Mouse (Mus musculus) CH12F3 (cell line): ENCODE data around the gene Ndufaf8.

Source experiments
- in situ Hi-C: fragments of 300-500 bp; cut with MboI; formaldehyde crosslinking; loops from 2 replicates; pipeline ENCODE4 v1.14.3; 2020; ENCODE audit warnings: low sequenced_read_pairs

The Ndufaf8 gene

DNA sequence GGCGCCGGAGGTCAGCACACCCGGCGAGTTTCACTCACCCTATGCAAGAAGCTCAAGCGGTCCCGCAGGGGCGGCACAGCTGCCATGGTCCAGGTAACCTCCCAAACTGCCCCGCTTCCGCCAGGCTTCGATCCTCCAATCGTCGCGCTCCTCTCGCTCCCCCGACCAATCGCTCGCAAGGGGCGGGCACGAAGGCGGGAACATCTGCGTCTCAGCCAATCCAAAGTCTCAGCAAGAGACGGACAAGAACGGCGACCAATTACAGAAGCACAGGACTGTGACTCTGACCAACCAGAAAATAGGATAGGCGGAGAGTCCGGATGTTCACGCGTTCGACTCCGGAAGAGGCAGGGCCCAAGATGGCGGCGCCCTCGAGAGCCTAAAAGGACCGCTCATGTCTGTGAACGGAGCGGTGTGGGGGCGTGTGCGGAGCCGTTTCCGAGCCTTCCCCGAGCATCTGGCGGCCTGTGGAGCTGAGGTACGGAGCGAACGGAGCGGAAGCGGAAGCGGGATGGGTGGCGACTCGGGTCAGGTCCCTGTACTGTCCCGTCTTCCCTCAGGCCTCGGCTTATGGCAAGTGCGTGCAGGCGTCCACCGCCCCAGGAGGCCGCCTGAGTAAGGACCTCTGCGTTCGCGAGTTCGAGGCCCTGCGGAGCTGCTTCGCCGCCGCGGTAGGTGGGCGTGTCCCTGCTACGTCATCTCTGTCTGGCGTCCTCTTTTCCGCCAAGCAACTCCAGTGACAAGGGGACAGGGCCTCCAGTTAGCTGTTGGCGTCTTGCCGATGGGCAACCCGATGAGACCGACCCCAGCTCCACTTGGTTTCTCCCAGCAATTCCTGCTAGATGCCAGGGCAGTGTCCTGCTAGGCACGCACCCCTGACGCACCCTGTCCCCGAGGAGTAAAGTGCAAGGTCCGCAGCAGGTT, at the start of gene Ndufaf8, which contains the start of gene Tepsin:
Gene Ndufaf8, plus strand, starts transcription at position 341 of the 924 bp plus-strand sequence.
Gene Tepsin, minus strand, starts transcription at position 144 of the 924 bp plus-strand sequence.
- in situ Hi-C loops = no loop called here

DNA sequence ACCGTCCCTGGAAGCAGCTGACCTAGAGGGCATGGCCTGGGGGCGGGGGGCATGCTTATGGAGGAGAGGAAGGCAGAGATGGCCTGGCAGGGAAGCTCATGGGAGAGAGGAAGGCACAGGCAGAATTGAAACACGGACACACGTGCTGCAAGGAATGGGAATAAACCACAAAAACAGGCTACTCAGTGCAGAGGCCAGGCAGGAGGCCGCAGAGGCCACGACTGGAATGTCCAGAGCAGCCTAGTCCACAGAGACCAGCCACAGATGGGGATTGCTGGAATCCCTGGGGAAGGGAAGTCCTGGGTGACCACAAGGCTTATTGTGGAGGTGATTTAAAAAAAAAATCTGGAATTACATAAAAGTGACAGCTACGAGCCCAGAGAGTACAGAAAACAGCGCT, 49.7 kb upstream of the Ndufaf8 start:
- in situ Hi-C loops = no loop called here

DNA sequence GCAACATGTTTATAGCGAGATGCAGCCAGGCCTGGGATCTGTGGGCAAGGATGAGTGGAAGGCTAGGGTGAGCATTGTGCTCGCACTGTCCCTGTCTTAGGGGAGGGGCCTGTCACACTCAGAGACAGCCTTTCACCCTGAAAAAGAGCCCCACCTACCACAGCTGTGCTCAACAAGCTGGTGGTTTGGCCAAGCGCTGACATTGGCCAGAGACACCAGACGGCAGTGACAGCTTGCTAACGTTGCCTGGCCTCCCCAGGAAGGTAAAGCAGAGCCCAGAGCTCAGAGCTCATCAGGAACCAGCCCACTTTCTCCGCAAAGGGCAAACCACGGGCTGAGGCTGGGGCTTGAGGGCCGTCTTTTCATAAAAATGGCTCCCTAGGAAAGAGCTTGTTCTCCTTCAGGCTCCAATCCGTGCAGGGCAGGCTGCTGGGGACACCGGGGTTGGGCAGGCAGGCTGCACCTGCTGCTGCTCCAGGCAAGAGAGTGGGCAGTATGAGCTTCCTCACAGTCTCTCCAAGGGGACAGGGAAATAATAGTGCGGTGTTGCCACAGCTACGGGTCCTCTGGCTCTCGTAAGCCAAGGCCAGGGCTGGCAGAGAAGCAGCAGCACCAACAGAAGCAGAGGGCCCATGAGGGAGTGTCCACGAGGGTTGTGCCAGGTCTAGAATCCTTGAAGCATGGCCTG, 47.5 kb upstream of the Ndufaf8 start:
- in situ Hi-C loops = no loop called here

DNA sequence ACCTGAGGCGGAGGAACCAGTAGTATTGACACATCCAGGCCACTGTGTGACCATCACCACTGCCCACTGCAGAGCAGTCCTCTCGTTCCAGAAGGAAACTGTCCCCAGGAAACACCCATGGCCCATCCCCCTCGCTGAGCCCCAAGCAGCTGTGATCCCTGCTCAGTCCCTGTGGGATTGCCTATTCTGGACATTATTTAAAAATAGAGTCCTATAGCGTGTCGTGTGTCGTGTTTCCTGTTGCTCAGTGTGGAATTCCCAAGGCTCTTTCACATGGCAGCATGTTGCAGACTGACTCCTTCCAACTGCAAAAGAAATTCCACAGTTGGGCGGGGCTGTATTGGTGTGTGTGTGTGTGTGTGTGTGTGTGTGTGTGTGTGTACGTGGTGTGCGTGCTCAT, 46.5 kb upstream of the Ndufaf8 start:
- in situ Hi-C loops = no loop called here

DNA sequence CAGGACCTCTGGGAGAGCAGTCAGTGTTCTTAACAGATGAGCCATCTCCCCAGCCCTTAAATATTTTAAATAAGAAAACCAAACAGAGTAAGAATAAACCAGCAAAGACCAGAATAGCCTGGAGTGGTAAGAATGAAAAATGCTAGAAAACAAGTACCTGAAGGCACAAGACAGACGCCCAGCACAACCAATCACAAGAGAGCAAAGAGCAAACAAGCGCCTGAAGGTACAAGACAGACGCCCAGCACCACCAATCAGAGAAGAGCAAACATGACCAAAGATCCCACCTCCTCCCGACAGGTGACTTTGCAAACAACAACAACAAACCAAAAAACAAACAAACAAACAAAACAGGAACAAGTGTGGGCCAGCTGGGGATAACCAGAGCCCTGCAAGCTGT, 44.9 kb upstream of the Ndufaf8 start:
- in situ Hi-C loops = no loop called here

DNA sequence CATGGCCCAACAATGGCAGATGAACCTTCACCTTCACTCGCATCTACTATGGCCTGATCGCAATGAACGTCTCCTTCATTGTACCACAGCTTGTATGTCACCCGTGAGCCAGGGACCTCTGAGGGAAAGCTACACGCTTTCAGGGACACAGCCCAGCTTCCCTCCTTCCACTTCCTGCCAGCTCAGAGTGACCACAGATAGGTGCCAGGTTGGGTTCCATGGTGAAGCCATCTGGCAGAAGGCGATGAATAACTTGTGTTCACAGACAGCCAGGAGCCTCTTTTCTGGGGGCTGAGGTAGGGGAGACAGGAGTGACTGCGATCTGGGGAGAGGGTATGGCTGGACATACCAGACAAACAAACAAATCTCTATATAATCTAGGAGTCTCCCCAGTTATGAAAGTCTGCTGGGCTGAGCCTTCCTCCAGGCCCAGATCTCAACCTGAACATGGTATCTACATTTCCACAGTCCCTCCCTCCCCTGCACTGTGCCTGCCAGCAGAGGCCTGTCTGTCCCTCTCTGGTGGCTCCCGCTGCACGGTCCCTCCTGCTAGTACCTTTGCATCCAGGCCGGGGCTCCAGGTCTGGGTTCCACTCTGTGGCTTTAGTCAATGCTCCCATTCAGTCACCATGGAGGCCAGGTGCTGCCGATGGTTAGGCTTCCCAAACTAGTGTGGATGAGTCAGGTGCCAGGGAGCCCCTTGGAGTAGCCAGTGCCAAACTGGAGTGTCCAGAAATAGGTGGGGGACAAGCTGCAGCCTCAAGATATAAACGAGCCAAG, 42.6 kb upstream of the Ndufaf8 start:
- in situ Hi-C loops = no loop called here

DNA sequence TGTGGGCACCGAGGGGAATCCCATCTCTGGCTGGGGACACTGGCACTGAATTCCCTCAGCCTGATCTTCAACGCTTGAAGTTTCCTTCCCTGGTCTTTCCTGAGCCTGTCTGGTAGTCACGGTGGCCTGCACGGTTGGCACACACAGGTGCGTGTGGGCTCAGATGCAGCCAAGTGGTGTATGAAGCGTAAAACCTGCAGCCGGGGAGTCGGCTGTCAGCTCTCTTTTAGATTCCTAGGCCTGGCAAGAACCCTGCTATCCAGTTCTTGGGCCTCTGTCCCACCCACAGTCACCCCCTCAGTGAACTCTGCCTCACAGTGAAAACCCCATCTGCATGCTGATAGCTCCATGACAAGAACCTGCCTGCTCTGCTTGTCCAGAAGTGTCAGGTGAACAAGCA, 38.1 kb upstream of the Ndufaf8 start:
- in situ Hi-C loops = no loop called here

DNA sequence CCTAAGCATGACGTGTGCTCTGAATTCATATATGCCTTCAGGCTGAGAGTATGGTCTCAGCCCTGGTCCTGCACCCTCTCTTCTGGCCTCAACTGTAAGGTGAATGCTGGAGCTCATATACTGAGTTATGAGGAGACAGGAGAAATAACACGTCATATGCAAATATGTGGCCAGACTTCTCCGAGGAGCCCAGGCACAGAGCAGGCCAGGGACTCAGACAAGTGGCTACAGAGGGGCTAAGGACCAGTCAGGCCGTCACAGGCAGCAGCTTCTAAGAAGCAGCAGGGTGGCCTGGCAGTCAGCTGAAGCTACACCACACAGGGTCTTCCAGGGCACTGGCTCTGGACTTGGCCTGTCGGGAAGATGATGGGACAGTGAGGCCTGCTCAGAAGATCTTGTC, 35.4 kb upstream of the Ndufaf8 start:
- in situ Hi-C loops = no loop called here

DNA sequence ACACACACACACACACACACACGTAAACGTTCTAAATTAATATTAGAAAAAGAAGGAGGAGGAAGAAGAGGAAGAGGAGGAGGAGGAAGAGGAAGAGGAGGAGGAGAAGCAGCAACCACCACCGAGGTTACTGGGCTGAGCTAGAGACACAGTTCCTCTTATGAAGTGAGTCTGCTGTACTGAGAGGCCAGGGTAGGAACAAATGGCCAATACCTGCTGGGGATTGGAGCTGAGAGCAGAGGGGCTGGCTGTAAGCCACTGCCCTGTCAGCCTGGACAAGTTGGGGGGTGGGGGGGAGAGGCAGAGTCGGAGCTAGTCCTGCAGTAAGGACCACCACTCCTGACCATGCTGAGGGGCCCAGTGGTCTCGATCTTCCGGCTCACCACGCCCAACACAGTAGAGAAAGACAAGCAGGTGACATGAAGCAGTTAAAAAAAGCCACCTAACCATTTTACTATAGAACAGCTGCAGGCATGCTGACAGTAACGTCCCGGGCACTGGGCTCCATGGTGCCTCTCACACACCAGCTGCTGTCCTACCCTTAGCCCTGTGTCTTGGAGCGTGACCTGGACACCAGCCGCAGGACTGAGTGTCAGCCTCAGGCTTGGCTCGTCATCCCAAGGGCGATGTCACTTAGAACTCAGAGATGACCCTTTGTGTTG, 34.6 kb upstream of the Ndufaf8 start:
- in situ Hi-C loops = no loop called here

DNA sequence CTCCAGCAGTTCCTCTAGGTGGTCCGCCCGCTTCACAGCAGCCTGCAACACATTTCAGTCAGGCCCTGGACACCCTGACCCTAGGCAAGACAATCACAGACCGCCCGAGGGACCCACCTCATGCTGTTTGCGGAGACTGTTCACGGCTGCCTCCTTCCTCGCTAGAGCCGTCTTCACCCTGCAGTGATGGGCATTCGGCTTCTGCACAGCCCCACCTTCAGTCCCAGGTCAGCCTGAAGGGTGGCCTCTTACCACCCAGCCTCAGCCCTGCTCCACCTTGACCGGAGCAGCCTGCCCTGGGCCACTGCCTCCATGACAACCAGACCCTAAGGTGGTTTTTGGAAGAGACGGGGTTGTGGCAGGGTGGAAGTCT, 34.1 kb upstream of the Ndufaf8 start:
- in situ Hi-C loops = no loop called here

DNA sequence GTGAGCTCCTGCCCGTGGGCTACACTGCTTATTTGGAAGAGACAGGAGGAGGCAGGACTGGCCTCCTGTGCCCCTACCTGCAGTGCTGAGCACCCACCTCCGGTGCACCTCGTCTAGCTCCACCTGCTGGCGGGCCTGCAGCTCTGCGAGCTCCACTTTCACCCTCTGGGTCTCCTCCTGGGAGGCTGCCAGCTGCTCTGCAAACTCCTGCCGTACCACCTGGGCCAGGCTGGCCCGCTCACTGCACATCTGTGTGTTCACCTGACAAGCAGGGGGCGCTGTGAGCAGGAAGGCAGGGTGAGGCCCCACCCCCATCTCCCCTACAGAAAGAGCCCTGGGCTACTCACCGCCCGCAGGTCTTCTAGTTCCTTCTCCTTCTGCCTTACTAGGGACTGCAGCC, 33.4 kb upstream of the Ndufaf8 start:
- in situ Hi-C loops = no loop called here

DNA sequence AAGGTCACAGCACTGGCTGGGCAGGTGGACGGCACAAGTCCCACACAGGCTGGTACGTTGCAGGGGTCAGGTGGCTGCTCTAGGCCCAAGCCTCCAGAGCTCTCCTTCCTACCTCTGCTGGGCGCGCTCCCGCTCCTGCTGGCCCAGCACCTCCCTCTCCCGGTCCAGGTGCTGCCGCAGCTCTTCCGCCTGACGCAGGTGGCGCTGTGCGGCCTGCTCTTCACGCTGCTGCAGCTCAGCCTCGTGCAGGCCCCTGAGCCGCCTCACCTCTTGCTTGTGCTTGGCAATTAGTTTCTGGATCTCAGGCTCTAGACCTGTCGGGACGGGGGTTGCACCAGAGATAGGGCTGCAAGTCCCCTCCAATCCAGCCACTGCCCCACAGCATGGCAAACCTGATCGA, 30.9 kb upstream of the Ndufaf8 start:
- in situ Hi-C loops = no loop called here

DNA sequence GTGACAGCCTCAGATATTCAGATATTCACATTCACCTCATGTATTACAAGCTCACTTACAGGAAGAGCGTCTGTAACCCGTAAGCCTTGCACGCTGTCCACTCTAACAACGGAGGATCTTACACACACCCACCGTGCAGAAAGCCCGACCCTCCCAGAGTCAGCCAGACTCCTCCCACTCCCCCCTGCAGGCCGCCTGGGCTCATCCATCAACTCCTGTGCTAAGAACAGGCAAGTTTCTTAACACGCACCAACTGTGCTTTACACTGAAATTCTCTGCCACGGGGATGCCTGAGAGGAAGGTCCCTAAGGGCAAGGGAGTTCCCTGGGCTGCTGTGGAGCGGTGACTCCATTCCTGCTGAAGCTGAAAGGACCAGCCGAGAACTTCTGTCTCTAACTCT, 29.5 kb upstream of the Ndufaf8 start:
- in situ Hi-C loops = no loop called here

DNA sequence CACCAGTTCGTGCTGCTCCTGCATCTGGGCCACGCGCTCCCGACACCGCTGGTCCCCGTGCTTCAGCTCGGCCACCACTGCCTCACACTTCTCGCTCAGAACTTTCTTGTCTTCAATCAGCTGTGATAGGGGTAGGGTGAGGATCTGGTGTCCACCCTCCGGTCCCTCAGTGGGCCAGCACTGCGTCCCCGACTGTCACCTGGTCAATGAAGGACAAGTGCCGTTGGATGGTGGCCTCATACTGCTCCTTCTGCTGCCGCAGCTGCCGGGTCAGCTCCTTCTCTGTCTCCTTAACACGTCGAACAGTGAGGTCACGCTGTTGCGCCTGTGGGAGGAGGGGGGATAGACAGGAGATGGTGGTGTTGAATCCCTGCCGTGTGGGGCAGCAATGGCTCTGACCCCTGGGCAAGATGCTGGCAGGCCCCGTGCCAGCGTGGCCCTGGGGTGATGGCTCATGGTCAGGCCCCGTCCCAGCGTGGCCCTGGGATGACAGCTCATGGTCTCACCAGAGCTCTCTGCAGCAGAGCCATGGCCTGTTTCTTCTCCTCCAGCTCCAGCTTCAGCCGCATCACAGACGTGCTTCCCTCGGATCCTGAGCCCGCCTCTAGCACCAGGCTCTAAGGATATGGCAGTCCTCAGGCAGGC, 28.3 kb upstream of the Ndufaf8 start:
- in situ Hi-C loops = no loop called here

DNA sequence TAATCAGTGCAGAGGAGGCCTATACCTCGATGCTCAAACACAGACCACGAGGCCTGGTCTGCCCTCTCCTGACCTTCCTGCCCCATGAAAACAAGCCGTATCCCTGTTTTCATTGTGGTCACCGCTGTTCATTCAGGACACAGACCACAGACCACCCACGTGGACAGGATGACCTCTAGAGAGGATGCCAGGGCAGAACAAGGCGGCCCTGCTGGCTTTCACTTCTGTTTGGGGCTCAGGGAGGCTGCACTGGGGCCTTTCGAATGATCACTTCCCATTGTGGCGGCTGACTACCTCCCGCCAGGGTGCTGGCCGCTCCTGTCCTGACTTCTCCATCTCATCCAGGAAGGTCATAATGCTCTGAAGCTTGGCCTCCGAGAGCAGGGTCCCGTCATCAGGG, 27.7 kb upstream of the Ndufaf8 start:
- in situ Hi-C loops = no loop called here

DNA sequence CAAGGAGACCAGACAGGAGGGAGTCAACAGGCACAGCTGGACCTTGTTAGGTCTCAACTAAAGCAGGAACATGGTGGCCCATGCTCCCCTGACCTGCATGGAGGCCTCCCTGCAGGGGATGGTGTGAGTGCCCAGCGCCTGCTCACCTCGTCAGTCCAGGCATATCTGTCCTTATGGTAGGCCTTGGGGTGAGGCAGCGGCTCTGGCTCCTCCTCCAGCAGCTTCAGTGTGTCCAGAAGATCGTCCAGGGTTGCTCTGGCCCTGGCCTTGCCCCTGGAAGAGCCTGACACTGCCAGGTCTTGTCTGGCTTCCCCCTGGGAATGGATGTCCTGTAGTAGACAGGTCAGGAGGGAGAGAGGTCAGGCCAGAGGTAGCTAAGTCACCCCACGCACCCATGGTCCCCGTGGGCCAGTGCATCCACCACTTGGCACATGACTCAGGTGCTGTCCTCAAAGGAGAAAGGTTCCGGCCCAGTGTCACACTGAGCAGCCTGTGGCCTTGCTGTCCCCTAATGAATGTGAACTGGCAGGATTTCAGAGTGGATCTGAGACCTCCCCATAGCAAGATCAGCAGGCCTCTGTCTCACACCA, 26.9 kb upstream of the Ndufaf8 start:
- in situ Hi-C loops = no loop called here

DNA sequence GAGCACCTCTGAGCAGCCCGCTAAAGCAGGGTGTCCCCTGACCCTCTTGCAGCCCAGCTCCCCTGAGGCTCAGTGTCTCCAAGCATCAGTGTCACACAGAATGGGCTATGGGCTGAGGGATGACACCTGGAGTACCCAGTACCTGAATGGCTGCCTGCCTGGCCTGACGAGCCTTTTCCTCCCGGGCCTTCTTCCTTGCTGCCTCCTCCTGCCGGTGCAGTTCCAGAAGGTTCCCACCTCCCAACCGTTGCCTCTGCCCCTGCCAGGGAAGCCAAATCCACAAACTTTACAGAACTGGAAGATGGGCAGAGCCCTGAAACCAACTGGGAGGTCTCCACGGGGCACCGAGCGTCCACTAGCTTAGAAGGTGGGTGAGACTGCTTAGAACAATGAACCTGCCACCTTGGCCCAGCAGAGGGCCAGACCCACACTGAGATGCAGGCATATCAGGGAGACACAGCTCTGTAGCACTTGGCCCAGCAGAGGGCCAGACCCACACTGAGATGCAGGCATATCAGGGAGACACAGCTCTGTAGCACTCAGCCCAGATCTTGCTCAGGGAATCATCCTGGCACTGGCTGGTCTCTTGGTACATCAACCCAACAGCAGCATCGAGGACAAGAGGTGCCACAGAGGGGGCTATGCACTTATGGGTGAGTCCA, 25.6 kb upstream of the Ndufaf8 start:
- in situ Hi-C loops = no loop called here

DNA sequence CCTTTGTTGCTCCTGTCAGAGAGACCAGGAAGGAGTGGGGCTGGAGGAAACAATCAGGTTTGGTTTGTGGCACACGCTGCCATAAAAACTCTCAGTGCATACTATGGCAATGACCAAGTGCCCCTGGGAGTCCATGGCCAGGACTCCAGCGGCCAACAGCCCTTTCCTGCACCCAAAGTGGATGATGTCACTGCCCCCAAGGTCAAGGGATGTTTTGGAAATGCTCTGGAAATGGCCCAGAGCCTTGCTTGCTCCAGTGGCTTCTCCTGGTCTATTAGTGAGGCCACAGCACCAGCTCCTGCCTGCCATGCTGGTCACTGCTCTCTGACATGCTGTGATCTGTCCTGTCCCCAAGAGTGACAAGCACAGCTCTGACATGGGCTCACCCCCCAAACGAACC, 22.5 kb upstream of the Ndufaf8 start:
- in situ Hi-C loops = no loop called here

DNA sequence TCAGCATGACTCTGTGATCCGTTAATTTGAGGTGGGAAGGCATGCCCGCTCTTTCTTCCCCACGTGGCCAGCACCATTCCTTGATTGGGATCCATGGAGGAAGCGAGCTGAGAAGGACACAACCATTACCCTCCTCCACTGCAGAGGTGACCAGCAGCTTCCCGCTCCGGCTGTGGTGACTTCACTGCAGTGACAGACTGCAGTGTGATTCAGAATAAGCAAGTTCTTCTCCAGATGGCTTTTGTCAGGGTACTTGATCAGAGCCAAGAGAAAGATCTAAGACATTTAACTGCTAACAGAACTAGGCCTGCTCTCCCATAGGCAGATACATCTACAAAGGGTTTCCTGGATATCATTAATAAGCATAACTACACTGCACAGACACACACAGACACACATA, 18.4 kb upstream of the Ndufaf8 start:
- in situ Hi-C loops = no loop called here
